Mouse (Mus musculus): Measurements from ENCODE around the gene Rnf43. TPM values are rescaled to one million over a fixed set of nuclear protein-coding genes. Genes with fewer than 3 reads are reported as not detected.

Rnf43 gene
- polyA plus RNA-seq, 1 experiment: not detected

DNA sequence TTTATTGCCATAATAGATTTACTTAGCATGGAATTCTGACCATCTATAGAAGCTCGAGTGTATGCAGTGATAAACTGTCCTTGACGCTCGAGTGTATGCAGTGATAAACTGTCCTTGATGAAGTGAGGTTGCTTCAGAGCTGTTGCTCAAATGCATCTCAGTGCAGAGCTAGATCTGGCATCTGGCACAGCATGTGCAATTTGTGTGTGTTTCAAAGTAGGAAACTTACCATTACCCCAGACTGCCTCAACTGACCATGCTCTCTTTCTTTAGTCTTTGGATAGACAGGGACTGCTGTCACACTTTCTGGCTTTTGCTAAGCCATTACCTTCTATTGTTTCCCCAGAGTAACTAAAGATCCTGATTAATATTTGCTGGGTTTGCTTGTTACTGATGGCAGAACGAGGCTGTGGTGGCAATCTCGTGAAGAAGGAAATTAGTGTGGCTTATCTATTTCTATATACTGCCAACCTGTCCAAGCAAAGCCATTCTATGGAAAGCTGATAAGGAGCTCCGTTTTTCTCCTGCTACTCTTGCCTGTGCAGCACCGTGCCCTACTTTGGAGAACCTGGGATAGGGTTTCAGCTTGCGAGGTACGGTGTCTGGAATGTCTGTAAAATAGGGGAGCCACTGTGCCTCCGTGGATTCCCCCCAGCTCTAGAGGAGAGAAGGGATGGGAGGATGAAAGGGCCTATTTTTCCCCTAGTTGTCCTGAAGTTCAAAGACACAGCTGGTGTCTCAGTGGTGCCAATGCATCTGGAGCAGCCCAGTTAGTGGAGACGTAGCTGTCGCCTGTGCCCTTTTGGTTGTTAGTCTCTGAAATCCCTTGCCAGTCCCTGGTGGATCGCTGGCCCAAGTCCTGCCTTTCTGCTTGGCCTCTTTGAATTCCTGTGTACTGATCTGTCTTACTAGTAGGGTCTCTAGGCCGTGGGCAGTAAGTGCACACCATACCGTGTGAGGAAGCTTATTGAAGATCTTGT lies 25.0 kb downstream of the Rnf43 start:
- Histone ChIP-seq H3K27me3 (ENCODE audit: control insufficient read depth, insufficient read depth, insufficient read length) (peaks cover 53% of the 10 kb centered on the region), H3K36me3 (ENCODE audit: control insufficient read depth, insufficient read depth) (no peaks in the 10 kb centered on the region), H3K4me3 (ENCODE audit: insufficient read depth, poor library complexity, severe bottlenecking) (no peak overlapping the region), H3ac (ENCODE audit: control insufficient read depth, insufficient read length, low read depth) (no peak overlapping the region), H3K79me2 (ENCODE audit: control insufficient read depth, insufficient read depth) (no peaks in the 10 kb centered on the region), H3K79me3 (ENCODE audit: low read depth) (no peaks in the 10 kb centered on the region)
- TF ChIP-seq USF1 (IDR thresholded peaks at IDR 0.05; ENCODE audit: low read depth) (no peak), CTCF (IDR thresholded peaks at IDR 0.05; ENCODE audit: control insufficient read depth, insufficient read depth, insufficient read length) (no peak), CEBPB (IDR thresholded peaks at IDR 0.05; ENCODE audit: low read depth) (no peak), MYOG (IDR thresholded peaks at IDR 0.05; ENCODE audit: control insufficient read depth, extremely low read depth, insufficient read length) (no peak), MAX (IDR thresholded peaks at IDR 0.05) (no peak), MYOD1 (IDR thresholded peaks at IDR 0.05; ENCODE audit: control insufficient read depth, insufficient read length, low read depth) (no peak), FOSL1 (IDR thresholded peaks at IDR 0.05; ENCODE audit: insufficient read depth, low read length, poor library complexity, severe bottlenecking) (no peak)

DNA sequence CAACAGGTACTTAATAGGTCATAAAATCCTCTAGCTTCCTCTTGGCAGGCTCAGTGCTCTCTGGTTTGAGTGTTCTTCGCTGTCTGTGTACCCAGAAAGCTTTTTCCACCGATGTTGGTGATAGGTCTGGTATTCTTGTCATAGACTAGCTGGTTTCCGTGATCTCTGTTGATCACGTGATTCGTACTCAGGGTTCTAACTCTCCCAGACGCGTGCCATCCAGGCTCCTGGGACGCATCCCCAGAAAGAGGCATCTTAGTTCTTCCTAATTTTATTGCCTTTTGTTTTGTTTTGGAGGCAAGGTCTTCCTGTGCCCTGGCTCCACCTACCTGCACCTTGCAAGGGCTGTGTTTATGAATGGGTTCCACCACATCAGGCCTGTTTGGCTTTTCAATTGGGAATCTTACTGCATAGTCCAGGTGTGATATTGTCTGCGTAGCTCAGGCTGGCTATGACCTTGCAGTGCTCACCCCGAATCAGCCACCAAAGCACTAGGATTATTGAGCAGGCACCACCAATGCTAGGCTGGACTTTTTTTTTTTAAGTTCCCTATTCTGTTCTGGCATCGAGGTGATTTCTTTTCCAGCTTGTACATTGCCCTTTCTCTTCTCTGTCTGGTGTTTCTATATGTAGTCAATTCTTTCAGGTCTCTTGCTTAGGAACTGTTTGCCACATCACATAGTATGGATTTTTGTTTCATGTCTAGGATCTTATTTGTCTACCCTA lies 26.1 kb downstream of the Rnf43 start:
- Histone ChIP-seq H3K79me2 (ENCODE audit: control insufficient read depth, insufficient read depth) (no peaks in the 10 kb centered on the region), H3K4me3 (ENCODE audit: insufficient read depth, poor library complexity, severe bottlenecking) (no peak overlapping the region), H3K27me3 (ENCODE audit: control insufficient read depth, insufficient read depth, insufficient read length) (peaks cover 48% of the 10 kb centered on the region), H3ac (ENCODE audit: control insufficient read depth, insufficient read length, low read depth) (no peak overlapping the region), H3K79me3 (ENCODE audit: low read depth) (no peaks in the 10 kb centered on the region), H3K36me3 (ENCODE audit: control insufficient read depth, insufficient read depth) (no peaks in the 10 kb centered on the region)
- TF ChIP-seq FOSL1 (IDR thresholded peaks at IDR 0.05; ENCODE audit: insufficient read depth, low read length, poor library complexity, severe bottlenecking) (no peak), MYOD1 (IDR thresholded peaks at IDR 0.05; ENCODE audit: control insufficient read depth, insufficient read length, low read depth) (no peak)

DNA sequence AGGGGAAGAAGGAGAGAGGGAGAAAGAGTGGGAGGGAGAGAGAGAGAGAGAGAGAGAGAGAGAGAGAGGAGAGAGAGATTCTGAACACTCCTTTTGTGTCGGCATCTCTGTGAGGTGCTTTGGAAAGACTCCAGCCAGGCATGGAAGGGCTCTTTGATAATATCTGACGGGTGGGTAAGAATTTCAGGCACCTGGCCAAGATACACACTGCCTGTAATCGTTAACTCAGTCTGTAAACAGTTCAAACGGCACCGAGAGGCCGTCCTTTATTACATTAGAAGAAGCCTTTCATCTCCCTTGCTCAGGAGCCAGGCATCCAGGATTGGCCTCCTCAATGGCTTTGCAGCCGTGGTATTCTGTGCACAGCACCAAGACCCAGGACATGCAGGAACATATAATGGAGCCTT lies 26.9 kb downstream of the Rnf43 start:
- TF ChIP-seq USF1 (IDR thresholded peaks at IDR 0.05; ENCODE audit: low read depth) (no peak), MAX (IDR thresholded peaks at IDR 0.05) (no peak), FOSL1 (IDR thresholded peaks at IDR 0.05; ENCODE audit: insufficient read depth, low read length, poor library complexity, severe bottlenecking) (no peak), MYOD1 (IDR thresholded peaks at IDR 0.05; ENCODE audit: control insufficient read depth, insufficient read length, low read depth) (no peak), MYOG (IDR thresholded peaks at IDR 0.05; ENCODE audit: control insufficient read depth, extremely low read depth, insufficient read length) (no peak), CTCF (IDR thresholded peaks at IDR 0.05; ENCODE audit: control insufficient read depth, insufficient read depth, insufficient read length) (no peak), CEBPB (IDR thresholded peaks at IDR 0.05; ENCODE audit: low read depth) (no peak)
- Histone ChIP-seq H3K79me3 (ENCODE audit: low read depth) (no peaks in the 10 kb centered on the region), H3K79me2 (ENCODE audit: control insufficient read depth, insufficient read depth) (no peaks in the 10 kb centered on the region), H3K36me3 (ENCODE audit: control insufficient read depth, insufficient read depth) (no peaks in the 10 kb centered on the region), H3ac (ENCODE audit: control insufficient read depth, insufficient read length, low read depth) (no peak overlapping the region), H3K4me3 (ENCODE audit: insufficient read depth, poor library complexity, severe bottlenecking) (no peak overlapping the region), H3K27me3 (ENCODE audit: control insufficient read depth, insufficient read depth, insufficient read length) (peaks cover 53% of the 10 kb centered on the region)

DNA sequence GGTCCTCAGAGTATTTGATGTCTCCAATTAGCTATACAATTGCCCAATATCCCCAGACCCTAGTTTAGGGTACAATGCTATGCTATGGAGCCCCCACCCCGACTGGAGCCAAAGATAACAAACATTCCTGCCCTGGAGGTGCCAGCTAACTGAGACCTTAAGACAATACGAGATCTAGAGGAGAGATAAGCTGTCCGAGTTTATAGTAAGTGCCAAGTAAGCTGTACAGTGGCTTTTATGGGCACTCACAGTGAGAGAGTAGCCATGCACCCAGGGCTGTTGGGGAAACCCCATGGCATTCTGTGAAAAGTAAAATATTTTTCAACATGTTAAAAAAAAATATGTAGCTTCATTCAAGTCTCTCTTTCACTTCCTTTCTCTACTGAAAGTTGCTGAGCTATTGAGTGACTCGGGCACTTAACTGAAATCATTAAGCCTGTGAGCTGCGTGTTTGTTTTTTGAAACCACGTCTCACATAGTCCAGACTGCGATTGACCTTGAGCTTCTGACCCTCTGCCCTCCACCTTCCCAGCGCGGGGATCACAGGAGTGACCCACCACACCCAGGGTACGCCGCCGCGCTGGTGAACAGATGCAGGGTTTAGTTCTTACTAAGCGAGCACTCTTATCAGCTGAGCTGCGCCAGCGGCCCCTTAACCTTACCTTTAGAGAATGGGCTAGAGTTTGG lies 27.7 kb downstream of the Rnf43 start:
- H3K36me3 ChIP-seq (ENCODE audit: control insufficient read depth, insufficient read depth): no peaks in the 10 kb centered on the region
- no peaks in the 10 kb centered on the region for H3K79me3 ChIP-seq (ENCODE audit: low read depth)
- no peak overlapping the region for H3ac ChIP-seq (ENCODE audit: control insufficient read depth, insufficient read length, low read depth)
- no peaks in the 10 kb centered on the region for H3K79me2 ChIP-seq (ENCODE audit: control insufficient read depth, insufficient read depth)
- H3K27me3 ChIP-seq (ENCODE audit: control insufficient read depth, insufficient read depth, insufficient read length): peaks cover 56% of the 10 kb centered on the region
- no peak for TF ChIP-seq MYOD1 (IDR thresholded peaks at IDR 0.05; ENCODE audit: control insufficient read depth, insufficient read length, low read depth)
- no peak for TF ChIP-seq CEBPB (IDR thresholded peaks at IDR 0.05; ENCODE audit: low read depth)
- no peak for TF ChIP-seq MAX (IDR thresholded peaks at IDR 0.05)
- TF ChIP-seq USF1 (IDR thresholded peaks at IDR 0.05; ENCODE audit: low read depth): no peak
- TF ChIP-seq FOSL1 (IDR thresholded peaks at IDR 0.05; ENCODE audit: insufficient read depth, low read length, poor library complexity, severe bottlenecking): no peak
- TF ChIP-seq CTCF (IDR thresholded peaks at IDR 0.05; ENCODE audit: control insufficient read depth, insufficient read depth, insufficient read length): no peak
- no peak overlapping the region for H3K4me3 ChIP-seq (ENCODE audit: insufficient read depth, poor library complexity, severe bottlenecking)

DNA sequence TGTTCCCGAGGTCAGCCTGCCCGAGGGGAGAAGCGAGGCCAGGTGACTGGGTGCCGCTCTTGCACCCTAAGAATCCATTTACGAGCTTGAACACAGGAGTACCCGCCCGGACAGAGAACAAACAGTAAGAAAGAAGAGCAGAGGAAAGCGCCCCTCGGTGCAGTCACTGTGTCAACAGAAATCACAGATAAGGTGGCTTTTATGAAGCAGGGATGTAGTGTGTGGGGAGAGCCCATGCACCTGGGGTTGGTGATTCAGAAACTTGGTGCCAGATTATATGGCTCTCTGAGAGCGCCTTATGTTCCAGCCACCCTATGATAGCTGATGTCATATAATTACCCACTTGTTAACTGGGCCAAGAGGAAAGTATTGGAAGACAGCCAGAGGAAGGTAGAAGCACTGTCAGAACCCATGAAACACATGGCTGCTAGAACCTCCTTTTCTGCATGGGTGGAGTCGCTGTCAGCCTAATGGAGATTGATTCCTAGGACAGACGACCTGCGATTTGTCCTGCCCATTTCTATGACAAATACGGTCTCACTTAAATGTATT lies 34.7 kb downstream of the Rnf43 start:
- H3K27me3 ChIP-seq (ENCODE audit: control insufficient read depth, insufficient read depth, insufficient read length): peaks cover 54% of the 10 kb centered on the region
- no peak overlapping the region for H3K4me3 ChIP-seq (ENCODE audit: insufficient read depth, poor library complexity, severe bottlenecking)
- TF ChIP-seq MYOG (IDR thresholded peaks at IDR 0.05; ENCODE audit: control insufficient read depth, extremely low read depth, insufficient read length) (no peak), FOSL1 (IDR thresholded peaks at IDR 0.05; ENCODE audit: insufficient read depth, low read length, poor library complexity, severe bottlenecking) (no peak), CEBPB (IDR thresholded peaks at IDR 0.05; ENCODE audit: low read depth) (no peak)
- no peak overlapping the region for H3ac ChIP-seq (ENCODE audit: control insufficient read depth, insufficient read length, low read depth)
- no peaks in the 10 kb centered on the region for H3K79me3 ChIP-seq (ENCODE audit: low read depth)
- H3K36me3 ChIP-seq (ENCODE audit: control insufficient read depth, insufficient read depth): no peaks in the 10 kb centered on the region
- no peaks in the 10 kb centered on the region for H3K79me2 ChIP-seq (ENCODE audit: control insufficient read depth, insufficient read depth)

All from C2C12 (cell line).